Mouse (Mus musculus) Patski (cell line): ENCODE results near the gene Fam160a1. TPM values are rescaled to one million over a fixed set of nuclear protein-coding genes. Genes with fewer than 3 reads are reported as not detected.

Source experiments
- ATAC-seq: fragments of 100-300 bp; one replicate; pipeline ENCODE4 v1.8.0; 2021
- CTCF ChIA-PET: fragments of 350-600 bp; sonication (Branson Sonifier 250); formaldehyde crosslinking; loops from one replicate; lab custom pipeline; 2022; ENCODE audit warnings: inconsistent platforms; lab: Charles Lee
- POLR2A ChIA-PET: fragments of 350-600 bp; sonication (Branson Sonifier 250); formaldehyde crosslinking; loops from one replicate; lab custom pipeline; 2022; ENCODE audit warnings: antibody characterized with exemption, inconsistent platforms; lab: Charles Lee
- DNase-seq: peaks from one replicate; pipeline ENCODE4 v3.0.0-alpha.2; 2011; ENCODE audit warnings: low read depth, low spot score
- H3K27me3 ChIP-seq: fragments of 371-371 bp; one replicate; pipeline ENCODE4 v1.5.1; 2021
- CTCF ChIP-seq: fragments of 100-300 bp; IDR thresholded peaks from one replicate; pipeline ENCODE4 v1.5.1; 2021
- in situ Hi-C: fragments of 300-500 bp; cut with MboI; formaldehyde crosslinking; loops from 3 replicates; pipeline ENCODE4 v1.11.1; 2018; ENCODE audit warnings: low pct_unique_long_range_greater_than_20kb, mixed read lengths
- polyA plus RNA-seq: library from polyadenylated mRNA; unstranded; gene quantifications from one replicate; pipeline ENCODE4 v1.2.3, GENCODE M21; 2021

Fam160a1 gene
- polyA plus RNA-seq, result 22.4 TPM

DNA sequence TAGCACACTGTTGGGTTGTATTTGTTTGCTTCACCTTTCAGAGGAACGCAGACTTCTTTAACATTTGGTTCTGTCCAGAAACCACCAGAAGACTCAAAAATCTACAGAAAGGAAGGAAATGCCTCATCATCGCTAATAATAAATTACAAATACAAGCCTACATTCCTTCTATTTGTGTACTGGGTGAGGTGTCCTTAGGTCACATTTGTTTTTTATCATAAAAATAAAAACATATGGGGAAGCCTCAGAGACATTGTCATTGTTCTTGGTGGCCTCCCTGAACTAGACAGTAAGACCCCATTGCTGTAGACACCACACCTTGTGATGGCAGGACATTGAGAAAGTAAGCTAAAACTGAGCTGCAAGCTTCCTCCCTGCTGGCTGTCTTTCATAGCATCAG, at the start of gene Fam160a1:
TSS of gene Fam160a1 (minus strand) at position 101 of the 400 bp plus-strand sequence.
- ATAC-seq, result no peak

DNA sequence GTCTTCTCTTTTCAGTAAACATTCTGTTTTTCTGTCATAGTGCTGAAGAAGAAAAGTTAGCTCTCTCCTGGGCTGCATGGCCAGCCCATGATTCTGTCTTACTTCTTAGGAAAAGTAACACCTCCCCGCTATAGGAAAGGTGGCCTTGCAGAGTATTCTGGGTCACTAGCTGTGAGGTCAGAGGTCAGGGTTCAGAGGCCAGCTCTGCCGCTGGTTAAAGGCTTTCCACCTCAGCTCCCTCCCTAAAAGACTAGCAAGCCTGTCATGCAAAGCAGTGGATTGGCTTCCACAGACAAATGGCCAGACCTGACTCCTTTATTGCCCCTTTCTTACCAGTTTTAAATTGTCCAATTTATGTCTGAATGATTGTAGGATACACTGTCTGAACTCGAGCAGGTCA, 46.9 kb upstream of the Fam160a1 start:
- ChIA-PET CTCF (no interaction called here), POLR2A (no interaction called here)
- DNase-seq, result no peak
- no peak for ATAC-seq
- TF ChIP-seq CTCF, result no peak
- in situ Hi-C loops, result no loop called here
- no peaks in the 10 kb centered on the region for H3K27me3 ChIP-seq

More for the DNA sequence above, at the start of gene Fam160a1:
- in situ Hi-C loops, result no loop called here
- ChIA-PET CTCF (interaction anchor here (0.6 kb wide), 1 partner anchor 11 kb away, joined by 3 read pairs; no protein-coding TSS in a partner anchor), POLR2A (interaction anchor here (0.9 kb wide), 1 partner anchor 10 kb away, joined by 3 read pairs; no protein-coding TSS in a partner anchor)
- DNase-seq, result no peak
- TF ChIP-seq CTCF, result no peak
- no peaks in the 10 kb centered on the region for H3K27me3 ChIP-seq

DNA sequence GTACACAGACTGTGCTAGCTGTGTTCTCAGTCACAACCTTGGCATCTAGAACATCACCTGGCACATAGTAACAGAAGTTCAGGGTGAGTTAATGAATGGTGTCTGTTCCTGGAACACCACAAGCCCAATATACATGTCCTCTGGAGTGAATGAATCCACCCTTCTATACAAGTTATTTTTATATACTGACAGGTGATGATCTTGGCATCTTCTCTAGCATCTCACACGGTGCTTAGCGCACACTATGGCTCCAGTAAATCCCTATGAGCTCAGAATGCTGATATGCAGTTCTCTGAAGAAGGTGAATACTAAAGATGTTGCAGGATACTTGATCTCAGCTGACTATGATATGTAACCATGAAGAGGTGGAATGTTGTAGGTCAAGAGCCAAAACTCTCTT, 45.8 kb upstream of the Fam160a1 start:
- DNase-seq (no peak), ATAC-seq (no peak)
- POLR2A ChIA-PET, result no interaction called here
- no peaks in the 10 kb centered on the region for H3K27me3 ChIP-seq
- CTCF ChIA-PET, result interaction anchor here (0.8 to 1.5 kb wide), 4 partner anchors 16 to 187 kb away, joined by 3 to 5 read pairs (median 4); no protein-coding TSS in a partner anchor
- in situ Hi-C loops, result no loop called here
- no peak for TF ChIP-seq CTCF

DNA sequence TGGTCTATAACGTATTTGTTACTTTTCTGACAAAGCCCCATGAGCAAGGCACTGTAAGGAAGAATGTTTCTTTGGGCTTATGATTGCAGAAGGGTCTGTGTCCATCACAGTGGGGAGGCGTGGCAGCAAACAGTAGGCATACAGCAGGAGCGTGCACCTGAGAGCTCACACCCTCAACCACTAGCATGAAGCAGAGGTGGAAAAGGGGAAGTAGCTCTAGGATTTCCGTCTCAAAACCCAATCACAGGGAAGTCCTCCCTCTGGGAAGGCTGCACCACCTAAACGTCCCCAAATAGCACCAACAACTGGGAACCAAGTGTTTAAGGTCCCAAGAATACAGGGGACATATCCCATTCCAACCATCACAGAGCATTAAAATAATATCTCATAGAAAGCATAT, 43.9 kb upstream of the Fam160a1 start:
- ChIA-PET POLR2A (no interaction called here), CTCF (interaction anchor here (1.1 to 1.3 kb wide), 2 partner anchors 10 to 25 kb away, joined by 3 to 5 read pairs; no protein-coding TSS in a partner anchor)
- ATAC-seq (no peak), DNase-seq (no peak)
- H3K27me3 ChIP-seq, result no peaks in the 10 kb centered on the region
- in situ Hi-C loops, result no loop called here
- no peak for TF ChIP-seq CTCF

DNA sequence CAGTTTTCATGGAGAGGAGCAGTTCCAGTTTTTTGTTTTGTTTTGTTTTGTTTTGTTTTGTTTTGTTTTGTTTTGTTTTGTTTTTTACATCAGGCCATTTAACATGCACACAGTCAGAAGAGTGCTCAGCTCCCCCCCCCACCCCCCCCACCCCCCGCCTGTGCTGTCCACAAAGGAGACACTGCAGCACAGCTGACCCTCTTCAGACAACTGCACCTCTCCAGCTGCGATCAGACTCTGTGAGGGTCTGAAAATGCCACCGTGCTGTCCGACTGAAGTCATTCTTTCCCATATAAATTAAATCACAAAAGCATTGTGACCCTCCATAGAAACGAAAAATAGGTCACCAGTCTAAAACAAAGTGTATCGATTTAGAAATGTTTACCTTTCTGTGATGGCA, 42.2 kb upstream of the Fam160a1 start:
- in situ Hi-C loops, result no loop called here
- POLR2A ChIA-PET, result no interaction called here
- ATAC-seq (no peak), DNase-seq (no peak)
- no peaks in the 10 kb centered on the region for H3K27me3 ChIP-seq
- TF ChIP-seq CTCF, result no peak
- CTCF ChIA-PET, result interaction anchor here (1.0 to 4.4 kb wide), 5 partner anchors 14 to 27 kb away, joined by 3 to 20 read pairs (median 3); partner anchors contain the start of genes Glt28d2 and Gm37240

DNA sequence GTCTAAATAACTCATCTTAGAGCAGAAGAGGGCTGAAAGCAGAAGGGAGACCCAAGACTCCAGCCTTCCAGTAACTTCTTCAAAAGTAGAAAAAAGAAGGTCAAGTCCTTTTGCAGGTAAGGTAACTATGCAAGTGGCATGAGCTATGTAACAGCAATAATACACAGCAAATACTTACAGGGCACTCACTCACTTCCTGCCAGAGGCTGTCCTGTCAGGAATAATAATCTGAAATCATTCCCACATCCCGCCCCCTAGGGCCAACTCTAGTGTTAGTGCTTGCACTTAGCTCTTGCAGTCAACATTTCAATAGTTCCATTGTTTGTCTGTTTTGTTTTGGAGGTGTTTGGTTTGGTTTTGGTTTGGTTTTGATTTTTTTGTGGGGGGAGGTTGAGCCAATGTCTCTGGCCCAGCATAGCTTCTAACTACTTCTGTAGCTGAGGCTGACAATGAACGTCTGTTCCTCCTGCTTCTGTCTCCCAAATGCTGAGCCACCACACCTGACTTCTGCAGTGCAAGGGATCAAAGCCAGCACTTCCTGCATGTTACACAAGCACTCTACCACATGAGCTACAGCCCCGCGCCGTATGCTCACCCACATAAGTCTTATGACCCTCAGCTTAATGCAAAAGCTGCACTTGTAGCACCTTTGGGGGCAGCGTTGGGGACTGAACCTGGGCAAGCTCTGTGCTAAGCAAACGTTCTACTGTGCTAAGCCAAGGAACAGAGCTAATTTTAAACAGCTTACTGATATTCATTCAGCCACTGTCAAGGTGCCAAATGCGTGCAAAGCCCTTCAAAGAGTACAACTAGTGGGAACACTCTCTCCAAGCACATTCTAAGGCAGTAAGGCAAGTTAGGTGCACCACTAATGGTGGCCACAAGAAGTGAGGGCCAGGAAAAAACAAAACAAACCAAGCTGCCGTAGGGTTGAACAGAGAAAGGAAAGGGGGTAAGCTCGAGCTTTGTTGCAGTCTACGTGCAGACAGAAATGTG, 41.3 kb upstream of the Fam160a1 start:
- ChIA-PET POLR2A (no interaction called here), CTCF (interaction anchor here (0.9 to 4.4 kb wide), 7 partner anchors 10 to 59 kb away, joined by 3 to 20 read pairs (median 3); partner anchors contain the start of genes Glt28d2 and Gm37240)
- ATAC-seq, result no peak
- no peak for TF ChIP-seq CTCF
- no peak for DNase-seq
- in situ Hi-C loops, result no loop called here
- H3K27me3 ChIP-seq, result no peaks in the 10 kb centered on the region

DNA sequence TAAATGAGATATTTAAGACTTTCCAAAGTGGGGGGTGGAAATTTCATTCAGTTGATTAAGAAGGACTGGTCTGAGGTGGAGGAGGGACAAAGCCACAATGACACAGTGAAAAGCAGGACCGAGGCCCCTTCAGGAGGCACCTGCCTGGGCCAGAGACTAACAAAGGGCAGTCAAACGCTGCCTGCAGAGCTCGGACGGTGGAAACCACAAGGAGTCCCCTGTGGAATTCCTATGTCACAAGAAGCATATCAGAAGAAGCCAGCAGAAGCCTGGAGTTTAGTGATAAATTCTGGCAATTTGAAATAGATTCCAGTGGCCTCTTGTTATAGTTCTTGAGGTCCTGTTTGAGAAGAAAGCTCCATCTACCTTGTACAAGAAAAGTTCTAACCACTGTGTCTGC, 40.0 kb upstream of the Fam160a1 start:
- in situ Hi-C loops, result no loop called here
- TF ChIP-seq CTCF, result no peak
- POLR2A ChIA-PET, result no interaction called here

DNA sequence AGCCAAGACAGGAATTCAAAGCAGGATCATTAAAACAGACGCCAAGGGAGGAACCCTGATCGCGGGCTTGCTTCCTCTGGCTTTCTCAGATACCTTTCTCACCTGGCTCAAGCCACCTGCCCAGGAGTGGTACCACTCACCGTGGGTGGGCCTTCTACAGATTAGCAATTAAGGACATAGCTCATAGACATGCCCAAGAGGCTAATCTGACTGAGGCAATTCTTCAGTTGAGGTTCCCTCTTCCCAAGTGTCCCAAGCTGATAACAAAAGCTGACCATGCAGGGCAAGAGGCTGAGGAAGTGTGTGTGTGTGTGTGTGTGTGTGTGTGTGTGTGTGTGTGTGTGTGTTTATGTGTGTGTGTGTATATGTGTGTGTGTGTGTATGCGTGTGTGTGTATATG, 38.9 kb upstream of the Fam160a1 start:
- ChIA-PET CTCF (interaction anchor here (1.1 to 4.4 kb wide), 2 partner anchors 10 to 23 kb away, joined by 3 to 20 read pairs; no protein-coding TSS in a partner anchor), POLR2A (no interaction called here)
- DNase-seq (no peak), ATAC-seq (no peak)
- no peak for TF ChIP-seq CTCF
- in situ Hi-C loops, result no loop called here
- H3K27me3 ChIP-seq, result no peaks in the 10 kb centered on the region

More for the DNA sequence above, 40.0 kb upstream of the Fam160a1 start:
- ATAC-seq (no peak), DNase-seq (no peak)
- CTCF ChIA-PET, result interaction anchor here (4.4 kb wide), 1 partner anchor 11 kb away, joined by 20 read pairs; no protein-coding TSS in a partner anchor
- no peaks in the 10 kb centered on the region for H3K27me3 ChIP-seq

DNA sequence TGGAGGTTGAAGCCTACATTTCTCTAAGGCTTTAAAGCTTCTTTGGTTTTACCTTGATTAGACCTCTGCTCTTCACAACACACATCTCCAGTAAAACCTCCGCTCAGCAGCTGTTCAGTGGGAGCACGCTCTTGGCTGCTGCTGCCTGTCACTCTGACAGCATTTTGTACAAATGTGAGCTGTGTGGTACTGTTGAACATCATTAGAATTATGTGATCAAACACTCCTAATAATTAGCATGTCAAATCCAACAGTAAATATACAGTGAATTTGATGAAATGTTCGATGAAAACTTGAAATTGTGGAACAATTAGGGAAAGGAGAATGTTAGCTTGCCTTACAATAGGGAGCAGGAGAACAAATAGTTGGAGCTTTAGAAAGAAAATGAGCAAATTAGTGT, 38.0 kb upstream of the Fam160a1 start:
- in situ Hi-C loops, result no loop called here

DNA sequence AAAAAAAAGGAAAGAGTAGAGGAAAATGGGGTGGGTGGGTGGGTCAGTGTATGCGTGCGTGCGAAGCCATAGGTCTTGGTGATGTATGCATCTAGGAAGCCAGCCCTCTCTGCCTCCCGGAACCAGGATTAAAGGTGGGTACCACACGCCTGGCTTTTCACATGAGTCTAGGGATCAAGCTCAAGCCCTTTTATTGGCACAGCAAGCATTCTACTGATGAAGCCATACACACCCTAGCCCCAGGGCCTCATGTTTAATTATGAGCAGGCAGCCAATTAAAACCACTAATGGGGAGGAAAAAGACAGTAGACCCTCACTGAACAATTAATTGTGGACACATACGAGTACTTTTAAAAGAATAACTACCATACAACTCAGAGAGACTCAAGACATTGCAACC, 37.1 kb upstream of the Fam160a1 start:
- POLR2A ChIA-PET, result no interaction called here
- no peak for ATAC-seq

More for the DNA sequence above, 38.0 kb upstream of the Fam160a1 start:
- TF ChIP-seq CTCF, result no peak
- CTCF ChIA-PET, result interaction anchor here (1.1 to 4.4 kb wide), 3 partner anchors 9 to 24 kb away, joined by 3 to 20 read pairs (median 3); no protein-coding TSS in a partner anchor
- no peak for DNase-seq
- no peaks in the 10 kb centered on the region for H3K27me3 ChIP-seq
- ATAC-seq, result no peak
- POLR2A ChIA-PET, result no interaction called here

More for the DNA sequence above, 37.1 kb upstream of the Fam160a1 start:
- no peaks in the 10 kb centered on the region for H3K27me3 ChIP-seq
- TF ChIP-seq CTCF, result no peak
- no peak for DNase-seq
- in situ Hi-C loops, result no loop called here
- CTCF ChIA-PET, result interaction anchor here (1.4 kb wide), 1 partner anchor 22 kb away, joined by 3 read pairs; no protein-coding TSS in a partner anchor
